Mouse (Mus musculus) forebrain, embryonic 15.5 days (tissue): Measurements from ENCODE around the gene Cenpn. TPM values are rescaled to one million over a fixed set of nuclear protein-coding genes. Genes with fewer than 3 reads are reported as not detected.

Source experiments
- ATAC-seq: fragments of 200-750 bp; cut with Nextera tagmentation; replicated peaks from 2 replicates; pipeline ENCODE4 v1.8.0; 2017; ENCODE audit warnings: mild to moderate bottlenecking, moderate TSS enrichment, moderate library complexity
- H3K27ac ChIP-seq: fragments of 300-500 bp; sonication (generic); replicated peaks from 2 replicates; pipeline ENCODE4 v1.5.1; 2015; ENCODE audit warnings: mild to moderate bottlenecking, inconsistent platforms
- H3K27me3 ChIP-seq: fragments of 300-500 bp; sonication (generic); 2 replicates; pipeline ENCODE4 v1.6.1; 2015; ENCODE audit warnings: inconsistent platforms
- H3K36me3 ChIP-seq: fragments of 300-500 bp; sonication (generic); 2 replicates; pipeline ENCODE4 v1.6.1; 2015; ENCODE audit warnings: mild to moderate bottlenecking, inconsistent platforms
- H3K4me1 ChIP-seq: fragments of 300-500 bp; sonication (generic); 2 replicates; pipeline ENCODE4 v1.6.1; 2015; ENCODE audit warnings: inconsistent platforms
- H3K4me2 ChIP-seq: fragments of 300-500 bp; sonication (generic); replicated peaks from 2 replicates; pipeline ENCODE4 v1.6.1; 2015; ENCODE audit warnings: mild to moderate bottlenecking, inconsistent platforms
- H3K4me3 ChIP-seq: fragments of 300-500 bp; sonication (generic); 2 replicates; pipeline ENCODE4 v1.5.1; 2015; ENCODE audit warnings: mild to moderate bottlenecking, inconsistent platforms
- H3K9ac ChIP-seq: fragments of 300-500 bp; sonication (generic); replicated peaks from 2 replicates; pipeline ENCODE4 v1.6.1; 2015; ENCODE audit warnings: mild to moderate bottlenecking, inconsistent platforms
- H3K9me3 ChIP-seq: fragments of 300-500 bp; sonication (generic); 2 replicates; pipeline ENCODE4 v1.6.1; 2016; ENCODE audit warnings: inconsistent platforms
- WGBS: fragments of 180-500 bp; shearing (Covaris S2); methylation state at CpG from one replicate; pipeline ENCODE4 v1.1.7; 2015; ENCODE audit warnings: mixed read lengths; 5-methylcytosine and 5-hydroxymethylcytosine counted together
- polyA plus RNA-seq: library from polyadenylated mRNA; unstranded; fragments of >200 nt; fragmentation: Nextera tagmentation; extraction: Ambion mirVana; gene quantifications from 2 replicates; pipeline ENCODE4 v1.2.1, GENCODE M21; 2015

Gene Cenpn
- polyA plus RNA-seq, 1 experiment from 2014 or later, result 17.1 TPM

DNA sequence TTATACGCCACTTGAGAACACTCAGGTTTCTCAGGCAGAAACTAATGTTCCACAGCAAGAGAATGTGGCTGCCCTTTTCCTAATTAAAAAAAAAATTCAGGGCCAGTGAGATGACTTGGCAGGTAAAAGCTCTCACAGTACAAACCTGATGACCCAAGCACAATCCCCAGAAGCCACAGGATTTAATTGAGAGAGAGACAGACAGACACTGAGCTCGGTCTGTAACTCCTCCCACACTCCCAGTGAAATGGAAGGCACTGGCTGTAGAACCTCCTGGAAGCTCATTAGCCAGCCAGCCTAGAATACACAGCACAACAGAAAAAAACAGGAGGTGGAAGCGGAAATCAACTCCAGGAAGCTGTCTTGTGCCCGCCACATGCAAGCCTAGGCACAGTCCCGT is 54.1 kb downstream of the Cenpn start:
- 50% methylated on average over 5 of the region's 5 CpGs for WGBS
- ATAC-seq, result no peak

DNA sequence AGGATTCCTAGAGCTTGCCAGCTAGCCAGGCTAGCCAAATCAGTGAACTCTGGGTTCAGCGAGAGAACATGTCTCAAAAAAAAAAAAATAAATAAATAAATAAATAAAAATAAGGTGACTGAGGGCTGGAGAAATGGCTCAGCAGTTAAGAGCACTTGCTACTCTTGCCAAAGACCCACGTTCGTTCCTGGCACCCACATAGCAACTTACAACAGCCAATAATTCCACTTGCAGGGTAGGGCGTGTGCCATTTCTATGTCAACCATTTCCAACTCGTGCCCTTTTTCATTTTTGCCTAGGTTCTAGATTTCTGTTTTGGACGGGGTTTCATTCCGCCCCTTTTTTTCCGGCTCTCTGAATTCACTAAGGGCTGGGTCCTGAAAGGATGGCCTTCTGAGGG is 56.5 kb downstream of the Cenpn start:
- H3K27me3 ChIP-seq, result no peaks in the 10 kb centered on the region
- WGBS, result 27% methylated on average over 8 of the region's 8 CpGs
- peak overlapping the region; percentile 49; the same call in 1 of the 2 replicates for H3K27ac ChIP-seq
- peaks cover 12% of the 10 kb centered on the region for H3K4me1 ChIP-seq
- H3K36me3 ChIP-seq, result no peaks in the 10 kb centered on the region
- no peaks in the 10 kb centered on the region for H3K9me3 ChIP-seq
- peak overlapping the region; percentile 69 for H3K4me2 ChIP-seq
- H3K4me3 ChIP-seq, result peak overlapping the region; percentile 74
- no peak for ATAC-seq
- H3K9ac ChIP-seq, result peak overlapping the region; percentile 38

More for the DNA sequence above, 54.1 kb downstream of the Cenpn start:
- Histone ChIP-seq H3K9ac (no peak overlapping the region), H3K27ac (no peak overlapping the region), H3K4me1 (peaks cover 12% of the 10 kb centered on the region), H3K4me2 (no peak overlapping the region), H3K9me3 (no peaks in the 10 kb centered on the region), H3K4me3 (no peak overlapping the region), H3K36me3 (no peaks in the 10 kb centered on the region), H3K27me3 (no peaks in the 10 kb centered on the region)

DNA sequence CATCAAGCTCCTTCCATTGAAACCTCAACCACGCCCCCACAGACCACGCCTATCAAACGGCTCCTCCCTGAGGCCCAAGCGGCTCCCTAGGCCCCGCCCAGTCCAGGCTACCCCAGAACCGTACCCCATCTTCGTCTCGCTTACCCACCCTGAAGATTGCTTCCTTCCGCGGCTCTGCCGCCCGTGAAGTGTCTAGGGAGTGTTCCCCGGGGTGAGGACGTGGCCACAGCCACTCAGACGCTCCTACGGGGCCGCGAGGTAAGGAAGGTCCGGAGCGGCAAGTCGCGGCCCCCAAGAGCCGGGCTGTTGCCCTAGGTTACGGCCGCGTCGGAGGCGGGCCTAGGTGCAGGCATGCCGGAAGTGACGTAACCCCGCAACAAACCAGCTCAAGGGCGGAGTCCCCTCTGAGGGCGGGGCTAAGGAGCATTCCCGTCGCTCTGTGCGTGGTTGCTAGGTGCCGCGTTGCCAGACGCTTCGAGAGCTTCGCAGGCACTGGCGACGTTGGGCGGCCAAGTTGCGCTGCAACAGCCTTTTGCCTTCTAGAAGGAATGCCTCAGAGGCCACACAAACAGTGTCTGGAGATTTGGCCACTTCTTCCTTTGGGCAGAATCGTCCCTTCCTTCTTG is 57.2 kb downstream of the Cenpn start, which contains the start of gene 1700030J22Rik:
TSS of gene 1700030J22Rik (minus strand) at position 329 of the 626 bp plus-strand sequence.
- H3K9me3 ChIP-seq, result no peaks in the 10 kb centered on the region
- peak; percentile 99 for ATAC-seq
- peak within 1 kb of the TSS; percentile 38 for H3K9ac ChIP-seq
- H3K4me3 ChIP-seq, result peak within 1 kb of the TSS; percentile 74
- no peaks in the 10 kb centered on the region for H3K36me3 ChIP-seq
- peak within 1 kb of the TSS; percentile 49 for H3K27ac ChIP-seq
- H3K4me1 ChIP-seq, result peaks cover 12% of the 10 kb centered on the region
- H3K27me3 ChIP-seq, result no peaks in the 10 kb centered on the region
- WGBS, result under 1% methylated on average over 44 of the region's 46 CpGs
- H3K4me2 ChIP-seq, result peak within 1 kb of the TSS; percentile 69

DNA sequence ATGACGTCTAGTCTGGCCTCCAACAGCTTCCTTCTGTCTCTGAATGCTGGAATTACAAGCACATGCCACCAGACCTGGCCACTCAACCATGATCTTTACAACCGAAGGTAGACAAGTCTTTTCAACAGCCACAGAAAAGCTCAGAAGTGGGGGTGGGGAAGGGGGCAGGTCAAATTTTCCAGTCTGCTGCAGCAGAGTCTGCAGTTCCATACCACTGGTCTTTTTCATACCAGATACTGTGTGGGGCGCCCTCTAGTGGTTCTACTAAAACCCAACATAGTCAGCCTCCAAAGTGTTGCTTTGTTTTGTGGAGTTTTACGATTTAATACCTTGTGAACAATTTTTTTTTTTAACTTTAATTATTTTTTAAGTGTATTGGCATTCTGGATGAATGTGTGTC is 58.6 kb downstream of the Cenpn start:
- no peak for ATAC-seq

DNA sequence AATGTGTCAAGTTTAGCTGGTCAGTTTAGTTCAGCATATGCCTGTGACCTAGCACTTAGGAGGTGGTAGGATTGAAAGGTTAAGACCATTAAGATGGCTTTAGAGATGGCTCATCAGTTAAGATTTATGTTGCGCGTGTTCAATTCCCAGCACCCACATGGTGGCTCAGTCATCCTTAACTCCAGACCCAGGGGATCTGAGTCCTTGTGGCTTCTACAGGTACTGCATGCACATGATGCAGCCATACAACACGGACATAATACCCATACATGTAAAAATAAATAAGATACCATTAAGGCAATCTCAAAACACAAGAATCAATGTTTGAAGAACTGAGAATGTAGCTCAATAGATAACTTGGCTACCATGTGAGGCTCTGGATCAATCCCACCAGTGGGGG is 68.3 kb downstream of the Cenpn start:
- no peak for ATAC-seq
- WGBS, result 96% methylated on average over 3 of the region's 3 CpGs
- no peak overlapping the region for H3K27ac ChIP-seq

More for the DNA sequence above, 58.6 kb downstream of the Cenpn start:
- 12% methylated on average over 4 of the region's 4 CpGs for WGBS
- H3K27ac ChIP-seq, result no peak overlapping the region
- no peaks in the 10 kb centered on the region for H3K27me3 ChIP-seq
- no peaks in the 10 kb centered on the region for H3K36me3 ChIP-seq
- H3K4me1 ChIP-seq, result peaks cover 12% of the 10 kb centered on the region
- H3K4me2 ChIP-seq, result no peak overlapping the region
- no peak overlapping the region for H3K4me3 ChIP-seq
- no peak overlapping the region for H3K9ac ChIP-seq
- no peaks in the 10 kb centered on the region for H3K9me3 ChIP-seq

More for the DNA sequence above, 68.3 kb downstream of the Cenpn start:
- Histone ChIP-seq H3K27me3 (no peaks in the 10 kb centered on the region), H3K9ac (no peak overlapping the region), H3K4me1 (peaks cover 16% of the 10 kb centered on the region), H3K4me3 (no peak overlapping the region), H3K36me3 (no peaks in the 10 kb centered on the region), H3K4me2 (no peak overlapping the region), H3K9me3 (no peaks in the 10 kb centered on the region)

Other genes starting within 250 kb of the Cenpn start
- 7.8 and 8.2 TPM in 2 replicates for gene Cdyl2, start 188.7 kb upstream of the Cenpn start, polyA plus RNA-seq
- gene Cmc2, start 275 bp upstream of the Cenpn start, polyA plus RNA-seq, result 40.7 and 41.2 TPM in 2 replicates
- 16.7 and 17.3 TPM in 2 replicates for gene Atmin, start 21.7 kb downstream of the Cenpn start, polyA plus RNA-seq
- 5.1 and 5.9 TPM in 2 replicates for gene 1700030J22Rik, start 57.2 kb downstream of the Cenpn start, polyA plus RNA-seq
- 78.3 and 83.0 TPM in 2 replicates for gene Gcsh, start 71.8 kb downstream of the Cenpn start, polyA plus RNA-seq
- not detected in 2 replicates for gene Pkd1l2, start 160.7 kb downstream of the Cenpn start, polyA plus RNA-seq
- 0.08 and 0.11 TPM in 2 replicates for gene Bco1, start 174.1 kb downstream of the Cenpn start, polyA plus RNA-seq
- gene Gan, start 236.4 kb downstream of the Cenpn start, polyA plus RNA-seq, result 3.2 and 3.5 TPM in 2 replicates